Mouse (Mus musculus) urinary bladder, adult 18-20 months (tissue): ENCODE results near the gene Psmd2.
"Not testable (repeated sequence)": the region's sequence is repeated elsewhere in the genome, so short reads cannot be mapped to it uniquely, and the experiment has no call there.

ENCODE experiments used
- DNase-seq, 2 experiments: peaks; one replicate each; pipeline ENCODE4 v3.0.0; 2022; ENCODE audit warnings: low spot score in 2 of 2, mixed read lengths in 2 of 2

The Psmd2 gene

GRCm38 (mm10) chr16:20653315-20653714 lies 1.9 kb downstream of the Psmd2 start:
- no peak for DNase-seq

- no peak for DNase-seq
Observed at GRCm38 (mm10) chr16:20657661-20658060, 6.2 kb downstream of the Psmd2 start.

DNA sequence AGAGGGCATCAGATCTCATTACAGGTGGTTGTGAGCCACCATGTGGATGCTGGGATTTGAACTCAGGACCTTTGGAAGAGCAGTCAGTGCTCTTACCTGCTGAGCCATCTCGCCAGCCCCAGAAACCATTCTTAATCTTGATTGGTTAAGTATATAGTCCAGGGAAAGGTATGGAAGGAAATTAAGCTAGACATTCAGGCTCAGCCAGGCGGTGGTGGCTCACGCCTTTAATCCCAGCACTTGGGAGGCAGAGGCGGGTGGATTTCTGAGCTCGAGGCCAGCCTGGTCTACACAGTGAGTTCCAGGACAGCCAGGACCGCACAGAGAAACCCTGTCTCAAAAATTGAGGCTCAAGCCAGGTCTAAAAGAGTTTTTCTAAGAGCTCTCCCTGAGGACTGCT lies 16.6 kb downstream of the Psmd2 start, which contains the start of gene Eif4g1:
TSS of gene Eif4g1 (plus strand) at position 301 of the 400 bp plus-strand sequence.
- not testable (repeated sequence) for DNase-seq

DNA sequence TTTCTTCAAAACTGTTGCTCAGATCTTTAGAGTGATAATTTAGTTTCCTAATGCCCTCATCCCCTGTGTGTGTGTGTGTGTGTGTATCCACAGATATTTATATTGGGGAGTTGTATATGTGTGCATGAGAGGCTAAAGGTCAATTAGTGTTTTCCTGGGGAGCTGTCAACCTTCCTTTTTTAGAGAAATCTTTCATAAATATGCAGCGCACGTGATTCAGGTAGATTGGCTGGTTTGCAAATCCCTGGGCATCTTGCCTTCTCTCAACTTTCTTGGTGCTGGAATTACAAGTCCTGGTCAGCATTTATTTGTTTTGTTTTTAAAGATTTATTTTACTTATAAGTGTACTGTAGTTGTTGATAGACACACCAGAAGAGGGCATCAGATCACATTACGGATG lies 18.8 kb downstream of the Psmd2 start:
- DNase-seq, result no peak

DNA sequence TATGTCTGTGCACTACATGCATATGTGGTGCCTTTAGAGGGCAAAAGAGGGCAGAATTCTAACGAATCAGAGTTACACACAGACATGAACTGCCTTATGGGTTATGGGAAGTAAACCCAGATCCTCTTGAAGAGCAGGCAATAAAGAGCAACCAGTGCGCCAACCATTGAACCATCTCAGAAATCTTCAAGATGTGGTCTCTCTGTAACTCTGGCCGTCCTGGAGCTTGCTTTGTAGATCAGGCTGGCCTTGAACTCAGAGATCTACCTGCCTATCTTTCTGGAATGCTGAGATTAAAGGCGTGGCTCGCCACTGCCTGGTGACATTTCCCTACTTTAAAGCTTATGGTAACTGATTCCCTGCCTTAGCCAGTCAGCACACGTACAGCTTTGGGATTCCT lies 20.4 kb downstream of the Psmd2 start:
- DNase-seq, result no peak

GRCm38 (mm10) chr16:20672500-20672902 lies 21.0 kb downstream of the Psmd2 start:
- peak; percentile 94 for DNase-seq

DNA sequence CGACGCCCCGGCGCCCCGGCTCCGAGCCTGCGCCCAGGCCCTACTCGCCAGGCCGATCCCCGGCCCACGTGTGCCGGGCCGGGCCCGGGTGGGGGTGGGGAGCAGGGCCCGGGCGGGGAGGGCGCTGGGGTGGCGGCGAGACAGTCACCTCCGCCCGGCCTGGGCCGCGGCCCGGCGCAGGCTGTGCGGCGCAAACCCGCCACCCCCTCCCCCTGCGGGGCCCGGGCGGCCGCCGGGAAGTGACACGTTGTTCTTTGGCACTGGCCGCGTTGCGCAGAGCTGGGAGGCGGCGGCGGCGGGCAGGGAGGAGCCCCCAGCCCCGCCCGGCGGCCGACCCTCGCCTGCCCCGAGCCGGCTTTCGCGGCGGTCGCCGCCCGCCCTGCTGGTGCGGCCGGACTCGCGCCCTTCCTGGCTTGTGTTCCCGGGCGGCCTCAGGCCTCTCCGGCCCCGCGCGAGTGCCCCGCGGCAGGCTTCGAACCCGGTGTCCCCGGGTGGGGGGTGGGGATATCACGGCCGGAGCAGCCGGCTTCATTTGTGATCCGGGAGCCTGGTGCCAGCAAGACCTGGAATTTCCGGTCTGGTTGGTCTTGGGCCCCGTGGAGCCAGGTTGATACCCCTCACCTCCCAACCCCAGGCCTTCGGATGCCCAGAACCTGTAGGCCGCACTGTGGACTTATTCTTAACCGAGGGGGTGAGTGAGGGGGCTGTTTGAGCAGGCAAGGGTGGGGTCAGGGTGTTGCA lies 21.7 kb downstream of the Psmd2 start:
- DNase-seq, result peak; percentile 39

GRCm38 (mm10) chr16:20673706-20674303 lies 22.4 kb downstream of the Psmd2 start:
- DNase-seq, result no peak

- no peak for DNase-seq
Observed at GRCm38 (mm10) chr16:20675213-20675612, 23.8 kb downstream of the Psmd2 start.

- DNase-seq, result no peak
Observed at GRCm38 (mm10) chr16:20676702-20677101, 25.2 kb downstream of the Psmd2 start.

DNA sequence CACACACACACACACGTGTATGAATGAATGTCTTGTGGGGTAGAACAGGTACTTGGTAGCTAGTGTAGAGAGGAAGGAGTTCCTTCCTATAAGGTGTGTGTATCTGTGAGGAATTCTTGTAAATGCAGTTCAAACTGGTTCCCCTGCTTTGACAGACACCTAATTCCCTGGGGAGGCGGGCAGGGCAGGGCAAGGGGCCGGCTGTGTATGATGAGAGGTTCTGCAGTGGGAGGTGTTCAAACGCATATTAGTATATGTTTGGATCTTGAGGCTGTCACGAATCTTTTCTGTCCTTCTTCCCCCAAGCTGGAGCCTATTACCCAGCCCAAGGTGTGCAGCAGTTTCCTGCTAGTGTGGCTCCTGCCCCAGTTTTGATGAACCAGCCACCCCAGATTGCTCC lies 25.9 kb downstream of the Psmd2 start:
- no peak for DNase-seq

- peak; percentile 79 to 88 for DNase-seq
Observed at GRCm38 (mm10) chr16:20677974-20678675, 26.7 kb downstream of the Psmd2 start.

DNA sequence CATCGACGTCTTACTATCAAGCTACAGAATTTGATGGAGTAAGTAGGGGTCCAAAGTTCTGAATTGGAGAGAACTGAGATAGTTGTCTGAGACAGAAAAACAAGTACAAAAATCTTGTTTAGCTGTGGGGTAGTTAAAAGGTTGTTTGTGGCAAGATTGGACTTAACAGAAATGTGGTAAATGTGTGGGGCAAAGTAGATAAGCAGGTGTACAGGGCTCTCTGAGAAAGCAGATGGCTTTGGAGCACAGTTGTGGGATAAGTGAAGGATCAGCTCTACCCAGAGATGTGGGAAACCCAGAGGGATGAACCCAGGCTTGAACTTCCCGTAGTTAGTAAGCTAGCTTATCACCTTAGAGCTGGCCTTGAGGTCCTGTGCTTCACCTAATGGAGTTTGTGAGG lies 39.3 kb downstream of the Psmd2 start:
- DNase-seq, result no peak

GRCm38 (mm10) chr16:20691617-20692016 lies 40.2 kb downstream of the Psmd2 start:
- DNase-seq, result no peak

- DNase-seq, result no peak
Observed at GRCm38 (mm10) chr16:20692241-20692965, 41.0 kb downstream of the Psmd2 start.

GRCm38 (mm10) chr16:20693111-20693701 lies 41.8 kb downstream of the Psmd2 start, which contains the start of gene Fam131a:
Gene Fam131a (plus strand): TSS chr16:20693241.
- peak; percentile 65 to 77 for DNase-seq

- no peak for DNase-seq
Observed at GRCm38 (mm10) chr16:20694781-20695180, 43.3 kb downstream of the Psmd2 start.

- DNase-seq, result peak in 1 of 2 experiments; percentile 67
Observed at GRCm38 (mm10) chr16:20695622-20696323, 44.3 kb downstream of the Psmd2 start.

DNA sequence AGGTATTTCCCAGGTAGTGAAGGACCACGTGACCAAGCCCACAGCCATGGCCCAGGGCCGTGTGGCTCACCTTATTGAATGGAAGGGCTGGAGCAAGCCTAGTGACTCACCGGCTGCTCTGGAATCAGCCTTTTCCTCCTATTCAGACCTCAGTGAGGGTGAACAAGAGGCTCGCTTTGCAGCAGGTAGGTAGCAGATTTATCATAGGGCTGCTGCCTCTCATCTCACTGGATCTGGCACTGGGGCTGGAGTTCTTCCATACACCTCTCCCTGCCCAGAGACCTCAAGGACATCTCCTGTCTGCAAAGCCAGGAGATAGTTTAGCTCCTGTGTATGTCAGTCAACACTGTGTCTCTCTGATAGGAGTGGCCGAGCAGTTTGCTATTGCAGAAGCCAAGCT lies 47.8 kb downstream of the Psmd2 start:
- no peak for DNase-seq

DNA sequence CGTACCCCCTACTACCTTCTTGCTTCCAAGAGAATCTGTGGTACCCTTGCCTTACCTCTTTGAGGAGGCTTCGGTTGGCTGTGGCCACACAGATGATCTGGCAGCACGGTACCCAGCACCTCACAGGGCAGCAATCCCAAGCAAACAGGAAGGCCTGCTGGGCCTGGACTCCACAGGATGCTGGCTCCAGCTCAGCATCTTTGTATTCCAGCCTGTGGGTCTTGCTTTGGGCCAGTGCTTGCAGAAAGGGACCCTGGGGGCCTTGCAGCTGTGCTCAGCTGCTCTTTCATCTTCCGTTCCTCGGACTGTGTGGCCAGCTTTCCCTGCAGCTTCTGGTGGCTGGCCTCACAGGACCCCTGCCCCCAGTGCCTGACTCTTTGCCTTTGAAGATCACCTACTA lies 48.6 kb downstream of the Psmd2 start:
- no peak for DNase-seq

- no peak for DNase-seq
Observed at GRCm38 (mm10) chr16:20701316-20701715, 49.9 kb downstream of the Psmd2 start.
